Mouse (Mus musculus) forebrain, embryonic 15.5 days (tissue): Measurements from ENCODE around the gene Ranbp9. TPM values are rescaled to one million over a fixed set of nuclear protein-coding genes. Genes with fewer than 3 reads are reported as not detected.

Experiments
- ATAC-seq: fragments of 200-750 bp; cut with Nextera tagmentation; replicated peaks from 2 replicates; pipeline ENCODE4 v1.8.0; 2017; ENCODE audit warnings: mild to moderate bottlenecking, moderate TSS enrichment, moderate library complexity
- H3K27ac ChIP-seq: fragments of 300-500 bp; sonication (generic); replicated peaks from 2 replicates; pipeline ENCODE4 v1.5.1; 2015; ENCODE audit warnings: mild to moderate bottlenecking, inconsistent platforms
- H3K27me3 ChIP-seq: fragments of 300-500 bp; sonication (generic); 2 replicates; pipeline ENCODE4 v1.6.1; 2015; ENCODE audit warnings: inconsistent platforms
- H3K36me3 ChIP-seq: fragments of 300-500 bp; sonication (generic); 2 replicates; pipeline ENCODE4 v1.6.1; 2015; ENCODE audit warnings: mild to moderate bottlenecking, inconsistent platforms
- H3K4me1 ChIP-seq: fragments of 300-500 bp; sonication (generic); 2 replicates; pipeline ENCODE4 v1.6.1; 2015; ENCODE audit warnings: inconsistent platforms
- H3K4me2 ChIP-seq: fragments of 300-500 bp; sonication (generic); replicated peaks from 2 replicates; pipeline ENCODE4 v1.6.1; 2015; ENCODE audit warnings: mild to moderate bottlenecking, inconsistent platforms
- H3K4me3 ChIP-seq: fragments of 300-500 bp; sonication (generic); 2 replicates; pipeline ENCODE4 v1.5.1; 2015; ENCODE audit warnings: mild to moderate bottlenecking, inconsistent platforms
- H3K9ac ChIP-seq: fragments of 300-500 bp; sonication (generic); replicated peaks from 2 replicates; pipeline ENCODE4 v1.6.1; 2015; ENCODE audit warnings: mild to moderate bottlenecking, inconsistent platforms
- H3K9me3 ChIP-seq: fragments of 300-500 bp; sonication (generic); 2 replicates; pipeline ENCODE4 v1.6.1; 2016; ENCODE audit warnings: inconsistent platforms
- WGBS: fragments of 180-500 bp; shearing (Covaris S2); methylation state at CpG from one replicate; pipeline ENCODE4 v1.1.7; 2015; ENCODE audit warnings: mixed read lengths; 5-methylcytosine and 5-hydroxymethylcytosine counted together
- polyA plus RNA-seq: library from polyadenylated mRNA; unstranded; fragments of >200 nt; fragmentation: Nextera tagmentation; extraction: Ambion mirVana; gene quantifications from 2 replicates; pipeline ENCODE4 v1.2.1, GENCODE M21; 2015

Gene Ranbp9
- polyA plus RNA-seq, 1 experiment from 2014 or later = 13.2 TPM

DNA sequence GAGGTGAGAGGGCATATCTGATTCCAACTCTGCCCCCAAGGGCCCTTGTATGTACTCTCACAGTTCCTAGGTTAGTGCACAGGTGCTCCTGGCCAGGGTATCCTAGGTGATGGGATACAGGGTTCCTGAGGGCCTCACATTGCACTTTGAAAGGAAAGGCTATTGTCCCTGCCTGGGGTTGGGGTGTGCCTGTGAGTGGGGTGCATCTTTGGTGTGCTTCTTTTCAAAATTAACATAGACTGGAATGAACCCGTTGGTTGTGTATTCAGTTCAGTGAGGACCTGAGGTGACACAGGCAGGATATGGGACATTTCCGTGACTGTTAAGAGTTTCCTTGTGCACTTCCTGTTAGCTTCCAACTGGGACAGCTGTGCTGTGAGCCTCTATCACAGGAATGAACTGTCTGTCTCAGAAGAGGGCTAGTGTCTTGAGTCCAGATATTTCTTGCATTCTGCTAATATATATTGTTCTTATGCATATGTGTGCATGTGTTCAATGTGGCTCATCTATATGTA is 106.1 kb downstream of the Ranbp9 start:
- Histone ChIP-seq H3K4me2 (no peak overlapping the region), H3K9ac (no peak overlapping the region), H3K27me3 (no peaks in the 10 kb centered on the region), H3K4me1 (no peaks in the 10 kb centered on the region), H3K27ac (no peak overlapping the region), H3K36me3 (peaks cover 38% of the 10 kb centered on the region), H3K4me3 (no peak overlapping the region), H3K9me3 (no peaks in the 10 kb centered on the region)
- ATAC-seq = no peak
- 69% methylated on average over 2 of the region's 2 CpGs for WGBS

DNA sequence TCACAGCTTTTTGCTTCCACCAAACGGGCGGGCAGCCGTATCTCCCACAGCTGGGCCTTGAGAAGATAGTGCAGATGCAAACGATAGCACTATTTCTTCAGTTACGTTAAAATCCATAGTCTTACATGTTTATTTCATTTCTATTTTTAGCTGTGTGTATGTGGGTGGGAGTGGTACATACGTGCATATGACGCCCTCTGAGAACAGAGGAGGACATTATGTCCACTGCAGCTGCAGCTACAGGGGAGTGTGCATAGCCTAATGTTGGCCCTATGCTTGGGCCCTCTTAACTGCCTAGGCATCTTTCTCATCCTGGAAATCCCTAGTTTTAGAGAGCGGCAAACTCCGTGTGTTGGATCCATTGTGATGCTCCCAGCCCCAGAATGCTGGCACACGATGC is 106.9 kb downstream of the Ranbp9 start:
- no peak for ATAC-seq
- Histone ChIP-seq H3K9me3 (no peaks in the 10 kb centered on the region), H3K4me3 (no peak overlapping the region), H3K9ac (no peak overlapping the region), H3K4me1 (no peaks in the 10 kb centered on the region), H3K4me2 (no peak overlapping the region), H3K27ac (no peak overlapping the region), H3K27me3 (no peaks in the 10 kb centered on the region), H3K36me3 (peaks cover 38% of the 10 kb centered on the region)
- WGBS = 86% methylated on average over 10 of the region's 10 CpGs

- 97% methylated on average over 1 of the region's 1 CpGs for WGBS
- Histone ChIP-seq H3K36me3 (peaks cover 37% of the 10 kb centered on the region), H3K9me3 (no peaks in the 10 kb centered on the region), H3K27me3 (no peaks in the 10 kb centered on the region), H3K4me1 (no peaks in the 10 kb centered on the region), H3K4me2 (no peak overlapping the region), H3K27ac (no peak overlapping the region), H3K4me3 (no peak overlapping the region), H3K9ac (no peak overlapping the region)
- ATAC-seq = no peak
Observed at GRCm38 (mm10) chr13:43372892-43373291, 108.2 kb downstream of the Ranbp9 start.

GRCm38 (mm10) chr13:43370063-43370462 is 111.0 kb downstream of the Ranbp9 start:
- H3K36me3 ChIP-seq = peaks cover 24% of the 10 kb centered on the region
- no peak overlapping the region for H3K27ac ChIP-seq
- 97% methylated on average over 6 of the region's 6 CpGs for WGBS
- no peak overlapping the region for H3K4me3 ChIP-seq
- H3K9ac ChIP-seq = no peak overlapping the region
- H3K4me1 ChIP-seq = peaks cover 14% of the 10 kb centered on the region
- no peaks in the 10 kb centered on the region for H3K9me3 ChIP-seq
- no peak for ATAC-seq
- no peak overlapping the region for H3K4me2 ChIP-seq
- no peaks in the 10 kb centered on the region for H3K27me3 ChIP-seq

- H3K27ac ChIP-seq = peak overlapping the region; percentile 80
- H3K4me1 ChIP-seq = peaks cover 18% of the 10 kb centered on the region
- peak overlapping the region; percentile 89 for H3K4me2 ChIP-seq
- ATAC-seq = no peak
- WGBS = 9% methylated on average over 11 of the region's 11 CpGs
- peak overlapping the region; percentile 64 for H3K4me3 ChIP-seq
- no peaks in the 10 kb centered on the region for H3K27me3 ChIP-seq
- H3K9me3 ChIP-seq = no peaks in the 10 kb centered on the region
- H3K36me3 ChIP-seq = no peaks in the 10 kb centered on the region; the same call in 1 of the 2 replicates
- peak overlapping the region; percentile 69 for H3K9ac ChIP-seq
Observed at GRCm38 (mm10) chr13:43365825-43366184, 115.3 kb downstream of the Ranbp9 start.

- Histone ChIP-seq H3K27ac (peak within 1 kb of the TSS; percentile 80), H3K4me3 (peak within 1 kb of the TSS; percentile 64), H3K9ac (peak within 1 kb of the TSS; percentile 69), H3K27me3 (no peaks in the 10 kb centered on the region), H3K4me2 (peak within 1 kb of the TSS; percentile 89), H3K36me3 (no peaks in the 10 kb centered on the region), H3K4me1 (peaks cover 18% of the 10 kb centered on the region), H3K9me3 (no peaks in the 10 kb centered on the region)
- 13% methylated on average over 42 of the region's 42 CpGs for WGBS
- ATAC-seq = peak; percentile 96
Observed at GRCm38 (mm10) chr13:43364985-43365824, 115.9 kb downstream of the Ranbp9 start, which contains the start of gene Sirt5. Sirt5 (plus strand) TSS chr13:43365496.

GRCm38 (mm10) chr13:43362353-43362752 is 118.7 kb downstream of the Ranbp9 start:
- Histone ChIP-seq H3K9ac (no peak overlapping the region), H3K4me3 (no peak overlapping the region), H3K4me2 (no peak overlapping the region), H3K9me3 (no peaks in the 10 kb centered on the region), H3K4me1 (peaks cover 18% of the 10 kb centered on the region), H3K27me3 (no peaks in the 10 kb centered on the region), H3K36me3 (no peaks in the 10 kb centered on the region), H3K27ac (no peak overlapping the region)
- no peak for ATAC-seq
- 73% methylated on average over 9 of the region's 9 CpGs for WGBS

GRCm38 (mm10) chr13:43360534-43360933 is 120.5 kb downstream of the Ranbp9 start:
- Histone ChIP-seq H3K9ac (no peak overlapping the region), H3K4me3 (no peak overlapping the region), H3K36me3 (no peaks in the 10 kb centered on the region), H3K27me3 (no peaks in the 10 kb centered on the region), H3K4me1 (peaks cover 5% of the 10 kb centered on the region; the same call in 1 of the 2 replicates), H3K9me3 (no peaks in the 10 kb centered on the region), H3K27ac (no peak overlapping the region), H3K4me2 (no peak overlapping the region)
- 68% methylated on average over 6 of the region's 6 CpGs for WGBS
- no peak for ATAC-seq

- Histone ChIP-seq H3K4me3 (no peak overlapping the region), H3K36me3 (no peaks in the 10 kb centered on the region), H3K27me3 (no peaks in the 10 kb centered on the region), H3K27ac (no peak overlapping the region), H3K9ac (no peak overlapping the region), H3K4me2 (no peak overlapping the region), H3K4me1 (no peaks in the 10 kb centered on the region), H3K9me3 (no peaks in the 10 kb centered on the region)
- ATAC-seq = no peak
- WGBS = 88% methylated on average over 14 of the region's 14 CpGs
Observed at GRCm38 (mm10) chr13:43356346-43357125, 124.5 kb downstream of the Ranbp9 start.

DNA sequence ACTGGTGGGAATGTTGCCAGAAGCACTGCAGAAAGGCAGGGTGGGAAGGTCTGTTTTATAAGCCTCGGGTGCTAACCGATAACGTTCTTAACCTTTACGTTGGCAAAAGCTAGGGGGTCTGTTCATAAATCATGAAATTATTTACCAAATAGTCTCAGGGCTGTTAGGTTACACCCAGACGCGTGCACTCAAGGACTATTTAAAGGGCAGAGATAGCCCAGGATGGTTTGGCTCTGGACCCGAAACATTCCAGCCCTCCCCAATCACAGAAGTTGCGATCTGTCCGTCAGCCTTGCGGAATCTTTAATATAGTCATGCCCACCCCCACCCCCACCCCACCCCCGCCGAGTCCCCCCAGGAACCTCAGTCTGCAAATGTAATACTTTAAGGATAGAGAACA is 126.7 kb downstream of the Ranbp9 start:
- ATAC-seq = no peak
- no peak overlapping the region for H3K27ac ChIP-seq

DNA sequence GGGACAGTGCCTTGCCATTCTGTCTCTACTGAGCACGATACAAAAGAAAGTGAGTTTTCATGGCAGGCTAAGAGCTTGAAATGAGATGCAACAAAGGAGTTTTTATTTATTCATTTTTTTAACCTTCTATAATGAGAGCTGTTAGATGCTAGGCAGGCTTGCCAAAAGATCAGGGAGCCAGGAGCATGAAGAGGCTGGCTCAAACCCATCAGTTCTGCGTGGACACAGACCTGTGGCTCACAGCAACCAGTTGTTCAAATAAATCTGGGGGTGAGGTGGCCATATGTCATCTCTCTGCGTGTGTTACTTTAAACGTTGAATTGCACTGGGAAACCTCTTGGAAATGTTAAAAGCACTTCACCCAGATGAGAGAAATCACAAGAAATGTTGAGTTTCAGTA is 127.7 kb downstream of the Ranbp9 start:
- H3K4me1 ChIP-seq = no peaks in the 10 kb centered on the region
- no peaks in the 10 kb centered on the region for H3K36me3 ChIP-seq
- H3K9me3 ChIP-seq = no peaks in the 10 kb centered on the region
- no peaks in the 10 kb centered on the region for H3K27me3 ChIP-seq
- H3K9ac ChIP-seq = no peak overlapping the region
- ATAC-seq = no peak
- 60% methylated on average over 4 of the region's 4 CpGs for WGBS
- H3K4me3 ChIP-seq = no peak overlapping the region
- H3K27ac ChIP-seq = no peak overlapping the region
- no peak overlapping the region for H3K4me2 ChIP-seq

More for the DNA sequence above, 126.7 kb downstream of the Ranbp9 start:
- no peaks in the 10 kb centered on the region for H3K4me1 ChIP-seq
- no peak overlapping the region for H3K9ac ChIP-seq
- no peaks in the 10 kb centered on the region for H3K9me3 ChIP-seq
- no peak overlapping the region for H3K4me2 ChIP-seq
- 90% methylated on average over 12 of the region's 12 CpGs for WGBS
- H3K36me3 ChIP-seq = no peaks in the 10 kb centered on the region
- H3K4me3 ChIP-seq = no peak overlapping the region
- H3K27me3 ChIP-seq = no peaks in the 10 kb centered on the region
